Mouse (Mus musculus): Measurements from ENCODE around the gene Scamp3. TPM values are rescaled to one million over a fixed set of nuclear protein-coding genes. Genes with fewer than 3 reads are reported as not detected.

Gene Scamp3
- polyA plus RNA-seq, 1 experiment = 75.7 TPM

GRCm38 (mm10) chr3:89178107-89178385 is 773 bp downstream of the Scamp3 start:
- TF ChIP-seq POLR2A (IDR thresholded peaks at IDR 0.05; ENCODE audit: low read depth, low read length) (no peak), CTCF (IDR thresholded peaks at IDR 0.05; ENCODE audit: borderline replicate concordance, insufficient read depth, low read length) (no peak)
- Histone ChIP-seq H3K27ac (ENCODE audit: insufficient read depth, low read length) (peak overlapping the region; percentile 59), H3K4me3 (ENCODE audit: insufficient read depth, low read length) (peak overlapping the region; percentile 89), H3K4me1 (ENCODE audit: control insufficient read depth, insufficient read depth, low read length) (peaks cover 2% of the 10 kb centered on the region; the same call in 1 of the 2 replicates)

GRCm38 (mm10) chr3:89179056-89179455 is 1.8 kb downstream of the Scamp3 start:
- Histone ChIP-seq H3K4me1 (ENCODE audit: control insufficient read depth, insufficient read depth, low read length) (peaks cover 2% of the 10 kb centered on the region; the same call in 1 of the 2 replicates), H3K27ac (ENCODE audit: insufficient read depth, low read length) (no peak overlapping the region), H3K4me3 (ENCODE audit: insufficient read depth, low read length) (peak overlapping the region; percentile 89)
- TF ChIP-seq CTCF (IDR thresholded peaks at IDR 0.05; ENCODE audit: borderline replicate concordance, insufficient read depth, low read length) = no peak
- TF ChIP-seq POLR2A (IDR thresholded peaks at IDR 0.05; ENCODE audit: low read depth, low read length) = no peak

DNA sequence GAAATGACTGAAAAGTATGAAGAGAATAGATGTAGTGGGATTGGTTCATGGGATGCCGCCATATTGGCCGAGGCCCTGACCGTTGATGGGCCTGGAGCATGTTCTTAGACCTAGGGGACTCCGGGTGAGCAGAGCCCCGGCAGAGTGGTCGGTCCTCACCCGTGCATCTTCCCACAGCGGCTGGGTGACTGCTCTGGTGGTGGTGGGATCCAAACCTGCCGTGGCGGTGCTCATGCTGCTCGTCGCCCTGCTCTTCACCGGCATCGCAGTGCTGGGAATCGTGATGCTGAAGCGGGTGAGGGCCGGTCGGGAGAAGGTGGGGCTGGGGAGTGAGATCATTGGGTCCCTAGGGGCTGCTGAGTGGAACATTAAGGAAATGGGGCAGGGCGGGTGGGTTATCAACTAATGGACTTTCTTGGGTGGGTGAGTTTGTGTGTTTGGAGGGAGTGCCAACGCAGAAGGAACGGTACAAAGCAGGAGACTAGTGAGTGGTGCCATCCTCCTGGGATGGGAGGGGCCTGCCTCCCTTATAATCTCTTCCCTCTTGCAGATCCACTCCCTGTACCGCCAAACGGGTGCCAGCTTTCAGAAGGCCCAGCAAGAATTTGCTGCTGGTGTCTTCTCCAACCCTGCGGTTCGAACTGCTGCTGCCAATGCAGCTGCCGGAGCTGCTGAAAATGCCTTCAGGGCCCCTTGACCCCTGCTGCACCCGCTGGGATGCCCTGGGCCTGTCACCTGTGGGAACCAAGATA is 4.7 kb downstream of the Scamp3 start:
- Histone ChIP-seq H3K27ac (ENCODE audit: insufficient read depth, low read length) (no peak overlapping the region), H3K4me1 (ENCODE audit: control insufficient read depth, insufficient read depth, low read length) (peaks cover 5% of the 10 kb centered on the region; the same call in 1 of the 2 replicates), H3K4me3 (ENCODE audit: insufficient read depth, low read length) (no peak overlapping the region)
- TF ChIP-seq CTCF (IDR thresholded peaks at IDR 0.05; ENCODE audit: borderline replicate concordance, insufficient read depth, low read length) (no peak), POLR2A (IDR thresholded peaks at IDR 0.05; ENCODE audit: low read depth, low read length) (no peak)

DNA sequence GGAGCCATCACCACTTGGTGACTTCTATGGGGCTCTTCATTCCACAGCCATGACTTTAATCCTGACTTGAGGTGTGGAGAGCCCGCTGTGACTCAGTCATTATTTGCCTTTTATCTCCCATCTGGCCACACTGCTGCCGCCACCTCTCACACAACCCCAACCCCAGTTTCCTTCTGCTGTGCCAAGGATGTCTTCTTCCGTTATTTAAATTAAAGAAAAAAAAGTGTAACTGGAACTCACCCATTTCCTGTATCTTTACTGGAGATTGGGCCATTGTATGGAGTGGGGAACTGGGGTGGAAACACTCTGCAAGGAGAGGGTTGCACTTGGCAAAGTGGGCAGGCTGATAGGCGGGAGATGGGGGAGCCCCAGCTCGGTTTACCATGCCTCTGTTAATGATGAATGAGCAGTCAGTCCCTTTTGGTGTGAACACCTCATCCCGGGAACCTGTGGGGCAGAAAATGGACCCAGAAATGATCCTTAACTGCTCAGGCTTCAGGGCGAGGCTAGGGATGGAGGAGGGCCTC is 5.3 kb downstream of the Scamp3 start:
- Histone ChIP-seq H3K4me1 (ENCODE audit: control insufficient read depth, insufficient read depth, low read length) (peaks cover 5% of the 10 kb centered on the region; the same call in 1 of the 2 replicates), H3K27ac (ENCODE audit: insufficient read depth, low read length) (no peak overlapping the region), H3K4me3 (ENCODE audit: insufficient read depth, low read length) (no peak overlapping the region)
- TF ChIP-seq CTCF (IDR thresholded peaks at IDR 0.05; ENCODE audit: borderline replicate concordance, insufficient read depth, low read length) = no peak
- TF ChIP-seq POLR2A (IDR thresholded peaks at IDR 0.05; ENCODE audit: low read depth, low read length) = no peak

- H3K27ac ChIP-seq (ENCODE audit: insufficient read depth, low read length) = 0 out of 2 replicates have a peak within 1 kb of the TSS, but pooled peaks have one; percentile 2
- TF ChIP-seq CTCF (IDR thresholded peaks at IDR 0.05; ENCODE audit: borderline replicate concordance, insufficient read depth, low read length) (no peak), POLR2A (IDR thresholded peaks at IDR 0.05; ENCODE audit: low read depth, low read length) (peak; percentile 94)
- peak within 1 kb of the TSS; percentile 65 for H3K4me3 ChIP-seq (ENCODE audit: insufficient read depth, low read length)
- peaks cover 5% of the 10 kb centered on the region; the same call in 1 of the 2 replicates for H3K4me1 ChIP-seq (ENCODE audit: control insufficient read depth, insufficient read depth, low read length)
These were observed 6.0 kb downstream of the Scamp3 start, which contains the start of gene Fam189b for GRCm38 (mm10) chr3:89183058-89183958. Gene Fam189b (plus strand): TSS chr3:89183143.

GRCm38 (mm10) chr3:89183959-89184315 is 6.7 kb downstream of the Scamp3 start:
- no peak overlapping the region for H3K27ac ChIP-seq (ENCODE audit: insufficient read depth, low read length)
- peak overlapping the region; percentile 65 for H3K4me3 ChIP-seq (ENCODE audit: insufficient read depth, low read length)
- TF ChIP-seq CTCF (IDR thresholded peaks at IDR 0.05; ENCODE audit: borderline replicate concordance, insufficient read depth, low read length) = no peak
- no peak for TF ChIP-seq POLR2A (IDR thresholded peaks at IDR 0.05; ENCODE audit: low read depth, low read length)
- H3K4me1 ChIP-seq (ENCODE audit: control insufficient read depth, insufficient read depth, low read length) = 0 out of 2 replicates have a peak, but pooled peaks cover 3% of the 10 kb centered on the region

GRCm38 (mm10) chr3:89187197-89187596 is 9.9 kb downstream of the Scamp3 start:
- Histone ChIP-seq H3K4me1 (ENCODE audit: control insufficient read depth, insufficient read depth, low read length) (0 out of 2 replicates have a peak, but pooled peaks cover 3% of the 10 kb centered on the region), H3K4me3 (ENCODE audit: insufficient read depth, low read length) (no peak overlapping the region), H3K27ac (ENCODE audit: insufficient read depth, low read length) (no peak overlapping the region)
- TF ChIP-seq CTCF (IDR thresholded peaks at IDR 0.05; ENCODE audit: borderline replicate concordance, insufficient read depth, low read length) = no peak
- no peak for TF ChIP-seq POLR2A (IDR thresholded peaks at IDR 0.05; ENCODE audit: low read depth, low read length)

DNA sequence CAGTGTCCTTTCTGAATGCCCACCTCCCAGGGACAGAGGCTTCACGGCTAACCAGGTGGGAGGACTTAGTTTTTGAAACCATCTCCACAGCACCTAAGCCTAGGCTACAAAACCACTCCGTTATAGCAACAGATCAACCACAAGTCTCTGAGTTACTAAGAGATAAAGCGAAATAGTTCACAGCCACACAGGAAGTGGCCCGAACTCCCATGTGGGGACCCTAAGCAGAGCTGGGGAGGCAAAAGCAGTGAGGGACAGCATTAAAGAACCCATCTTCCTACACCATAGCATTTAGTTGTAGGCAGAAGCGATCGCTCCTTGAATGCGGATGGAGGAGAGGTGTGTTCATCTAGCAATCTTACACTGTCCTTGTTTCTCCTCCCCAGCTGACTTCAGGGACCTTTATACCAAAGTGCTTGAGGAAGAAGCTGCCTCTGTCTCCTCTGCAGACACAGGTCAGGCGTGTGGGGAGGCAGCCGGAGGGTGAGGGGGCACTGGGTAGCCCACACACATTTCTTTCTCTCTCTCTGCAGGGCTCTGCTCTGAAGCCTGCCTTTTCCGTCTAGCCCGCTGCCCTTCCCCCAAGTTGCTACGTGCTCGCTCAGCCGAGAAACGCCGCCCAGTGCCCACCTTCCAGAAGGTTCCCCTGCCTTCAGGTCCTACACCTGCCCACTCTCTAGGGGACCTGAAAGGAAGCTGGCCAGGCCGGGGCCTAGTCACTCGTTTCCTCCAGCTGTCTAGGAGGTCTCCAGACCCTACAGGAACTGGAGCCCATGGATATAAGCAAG is 10.6 kb downstream of the Scamp3 start:
- Histone ChIP-seq H3K27ac (ENCODE audit: insufficient read depth, low read length) (no peak overlapping the region), H3K4me1 (ENCODE audit: control insufficient read depth, insufficient read depth, low read length) (0 out of 2 replicates have a peak, but pooled peaks cover 3% of the 10 kb centered on the region), H3K4me3 (ENCODE audit: insufficient read depth, low read length) (no peak overlapping the region)
- no peak for TF ChIP-seq POLR2A (IDR thresholded peaks at IDR 0.05; ENCODE audit: low read depth, low read length)
- no peak for TF ChIP-seq CTCF (IDR thresholded peaks at IDR 0.05; ENCODE audit: borderline replicate concordance, insufficient read depth, low read length)

GRCm38 (mm10) chr3:89188478-89188875 is 11.2 kb downstream of the Scamp3 start:
- Histone ChIP-seq H3K4me3 (ENCODE audit: insufficient read depth, low read length) (no peak overlapping the region), H3K27ac (ENCODE audit: insufficient read depth, low read length) (no peak overlapping the region), H3K4me1 (ENCODE audit: control insufficient read depth, insufficient read depth, low read length) (0 out of 2 replicates have a peak, but pooled peaks cover 3% of the 10 kb centered on the region)
- no peak for TF ChIP-seq POLR2A (IDR thresholded peaks at IDR 0.05; ENCODE audit: low read depth, low read length)
- no peak for TF ChIP-seq CTCF (IDR thresholded peaks at IDR 0.05; ENCODE audit: borderline replicate concordance, insufficient read depth, low read length)
